Mouse (Mus musculus) heart, embryonic 12.5 days (tissue): ENCODE results near the gene Rnf222. TPM values are rescaled to one million over a fixed set of nuclear protein-coding genes. Genes with fewer than 3 reads are reported as not detected.
"Not testable (repeated sequence)": the region's sequence is repeated elsewhere in the genome, so short reads cannot be mapped to it uniquely, and the experiment has no call there.

ENCODE experiments used
- ATAC-seq: fragments of 200-750 bp; cut with Nextera tagmentation; 2 replicates; pipeline ENCODE4 v1.8.0; 2017; ENCODE audit warnings: moderate TSS enrichment, moderate library complexity; ENCODE audit not compliant: insufficient number of reproducible peaks, low FRiP score
- H3K27ac ChIP-seq: fragments of 300-500 bp; sonication (generic); 2 replicates; pipeline ENCODE4 v1.5.1; 2016; ENCODE audit warnings: mild to moderate bottlenecking, moderate library complexity; ENCODE audit not compliant: poor library complexity, severe bottlenecking
- H3K27me3 ChIP-seq: fragments of 300-500 bp; sonication (generic); replicated peaks from 2 replicates; pipeline ENCODE4 v1.6.1; 2016; ENCODE audit warnings: mild to moderate bottlenecking, moderate library complexity
- H3K36me3 ChIP-seq: fragments of 300-500 bp; sonication (generic); 2 replicates; pipeline ENCODE4 v1.6.1; 2016; ENCODE audit warnings: mild to moderate bottlenecking, moderate library complexity
- H3K4me1 ChIP-seq: fragments of 300-500 bp; sonication (generic); replicated peaks from 2 replicates; pipeline ENCODE4 v1.6.1; 2016; ENCODE audit warnings: mild to moderate bottlenecking
- H3K4me2 ChIP-seq: fragments of 300-500 bp; sonication (generic); 2 replicates; pipeline ENCODE4 v1.6.1; 2016; ENCODE audit warnings: mild to moderate bottlenecking, moderate library complexity
- H3K4me3 ChIP-seq: fragments of 300-500 bp; sonication (generic); 2 replicates; pipeline ENCODE4 v1.5.1; 2016; ENCODE audit warnings: mild to moderate bottlenecking
- H3K9ac ChIP-seq: fragments of 300-500 bp; sonication (generic); 2 replicates; pipeline ENCODE4 v1.6.1; 2016; ENCODE audit warnings: mild to moderate bottlenecking, moderate library complexity
- H3K9me3 ChIP-seq: fragments of 300-500 bp; sonication (generic); replicated peaks from 2 replicates; pipeline ENCODE4 v1.6.1; 2016; ENCODE audit warnings: mild to moderate bottlenecking, moderate library complexity
- WGBS: fragments of 180-500 bp; shearing (Covaris S2); methylation state at CpG from one replicate; pipeline ENCODE4 v1.1.7; 2016; 5-methylcytosine and 5-hydroxymethylcytosine counted together
- polyA plus RNA-seq: library from polyadenylated mRNA; unstranded; fragments of >200 nt; fragmentation: Nextera tagmentation; extraction: Ambion mirVana; gene quantifications from 2 replicates; pipeline ENCODE4 v1.2.1, GENCODE M21; 2016

Rnf222 gene
- polyA plus RNA-seq, 1 experiment from 2014 or later = 0.17 TPM

GRCm38 (mm10) chr11:68911531-68912177 lies 23.3 kb downstream of the Rnf222 start:
- H3K36me3 ChIP-seq = peaks cover 8% of the 10 kb centered on the region
- peaks cover 10% of the 10 kb centered on the region for H3K4me1 ChIP-seq
- H3K27me3 ChIP-seq = no peaks in the 10 kb centered on the region
- H3K9me3 ChIP-seq = peaks cover 5% of the 10 kb centered on the region; the same call in 1 of the 2 replicates
- H3K4me2 ChIP-seq = peak overlapping the region; percentile 5; the same call in 1 of the 2 replicates
- ATAC-seq = no peak
- no peak overlapping the region for H3K9ac ChIP-seq
- H3K27ac ChIP-seq = peak overlapping the region; percentile 68
- H3K4me3 ChIP-seq = no peak overlapping the region
- WGBS = 49% methylated on average over 14 of the region's 14 CpGs

- H3K9me3 ChIP-seq = peaks cover 5% of the 10 kb centered on the region; the same call in 1 of the 2 replicates
- WGBS = 86% methylated on average over 4 of the region's 4 CpGs
- H3K36me3 ChIP-seq = no peaks in the 10 kb centered on the region
- H3K4me1 ChIP-seq = no peaks in the 10 kb centered on the region
- no peak overlapping the region for H3K9ac ChIP-seq
- ATAC-seq = no peak
- no peak overlapping the region for H3K27ac ChIP-seq
- no peak overlapping the region for H3K4me2 ChIP-seq
- no peak overlapping the region for H3K4me3 ChIP-seq
- no peaks in the 10 kb centered on the region for H3K27me3 ChIP-seq
Observed at GRCm38 (mm10) chr11:68914566-68914965, 26.2 kb downstream of the Rnf222 start.

- H3K4me3 ChIP-seq = no peak overlapping the region
- no peaks in the 10 kb centered on the region for H3K4me1 ChIP-seq
- no peaks in the 10 kb centered on the region for H3K36me3 ChIP-seq
- WGBS = 54% methylated on average over 3 of the region's 3 CpGs
- no peak for ATAC-seq
- peaks cover 9% of the 10 kb centered on the region; the same call in 1 of the 2 replicates for H3K27me3 ChIP-seq
- H3K27ac ChIP-seq = no peak overlapping the region
- no peak overlapping the region for H3K9ac ChIP-seq
- no peak overlapping the region for H3K4me2 ChIP-seq
- H3K9me3 ChIP-seq = no peaks in the 10 kb centered on the region
Observed at GRCm38 (mm10) chr11:68923191-68923590, 34.8 kb downstream of the Rnf222 start.

- H3K4me1 ChIP-seq = no peaks in the 10 kb centered on the region
- no peak overlapping the region for H3K27ac ChIP-seq
- H3K27me3 ChIP-seq = peaks cover 9% of the 10 kb centered on the region; the same call in 1 of the 2 replicates
- ATAC-seq = no peak
- no peaks in the 10 kb centered on the region for H3K36me3 ChIP-seq
- H3K4me3 ChIP-seq = no peak overlapping the region
- no peaks in the 10 kb centered on the region for H3K9me3 ChIP-seq
- H3K9ac ChIP-seq = no peak overlapping the region
- 79% methylated on average over 2 of the region's 2 CpGs for WGBS
- no peak overlapping the region for H3K4me2 ChIP-seq
Observed at GRCm38 (mm10) chr11:68924749-68925148, 36.4 kb downstream of the Rnf222 start.

GRCm38 (mm10) chr11:68926981-68927380 lies 38.6 kb downstream of the Rnf222 start, which contains the start of gene Odf4:
Odf4 (minus strand) TSS chr11:68927081.
- Histone ChIP-seq H3K4me1 (no peaks in the 10 kb centered on the region), H3K9me3 (no peaks in the 10 kb centered on the region), H3K36me3 (no peaks in the 10 kb centered on the region), H3K4me2 (no peak within 1 kb of the TSS), H3K4me3 (no peak within 1 kb of the TSS), H3K9ac (no peak within 1 kb of the TSS), H3K27ac (no peak within 1 kb of the TSS), H3K27me3 (peaks cover 7% of the 10 kb centered on the region; the same call in 1 of the 2 replicates)
- ATAC-seq = no peak
- 65% methylated on average over 3 of the region's 3 CpGs for WGBS

GRCm38 (mm10) chr11:68929947-68930346 lies 41.6 kb downstream of the Rnf222 start:
- H3K9me3 ChIP-seq = no peaks in the 10 kb centered on the region
- H3K36me3 ChIP-seq = no peaks in the 10 kb centered on the region
- H3K4me3 ChIP-seq = no peak overlapping the region
- H3K27ac ChIP-seq = no peak overlapping the region
- no peak overlapping the region for H3K9ac ChIP-seq
- 74% methylated on average over 6 of the region's 6 CpGs for WGBS
- H3K4me2 ChIP-seq = no peak overlapping the region
- H3K4me1 ChIP-seq = no peaks in the 10 kb centered on the region
- ATAC-seq = no peak
- H3K27me3 ChIP-seq = 0 out of 2 replicates have a peak, but pooled peaks cover 3% of the 10 kb centered on the region

- Histone ChIP-seq H3K27me3 (no peaks in the 10 kb centered on the region), H3K4me1 (no peaks in the 10 kb centered on the region), H3K9me3 (no peaks in the 10 kb centered on the region), H3K4me2 (no peak overlapping the region), H3K4me3 (no peak overlapping the region), H3K9ac (no peak overlapping the region), H3K27ac (no peak overlapping the region), H3K36me3 (no peaks in the 10 kb centered on the region)
- no peak for ATAC-seq
- WGBS = 65% methylated on average over 5 of the region's 5 CpGs
Observed at GRCm38 (mm10) chr11:68933885-68934507, 45.6 kb downstream of the Rnf222 start.

- H3K4me1 ChIP-seq, H3K4me2 ChIP-seq, H3K9ac ChIP-seq, H3K4me3 ChIP-seq, H3K27ac ChIP-seq, H3K9me3 ChIP-seq, H3K27me3 ChIP-seq, ATAC-seq, H3K36me3 ChIP-seq: not testable (repeated sequence)
- WGBS = 82% methylated on average over 4 of the region's 4 CpGs
Observed at GRCm38 (mm10) chr11:68936951-68937350, 48.6 kb downstream of the Rnf222 start.

- Histone ChIP-seq H3K9me3 (no peaks in the 10 kb centered on the region), H3K4me1 (peaks cover 5% of the 10 kb centered on the region), H3K36me3 (peaks cover 1% of the 10 kb centered on the region; the same call in 1 of the 2 replicates), H3K27ac (peak overlapping the region; percentile 65), H3K4me2 (peak overlapping the region; percentile 73), H3K4me3 (peak overlapping the region; percentile 56), H3K9ac (peak overlapping the region; percentile 69), H3K27me3 (no peaks in the 10 kb centered on the region)
- ATAC-seq = peak; percentile 96
- 5% methylated on average over 16 of the region's 16 CpGs for WGBS
Observed at GRCm38 (mm10) chr11:68939451-68940304, 51.3 kb downstream of the Rnf222 start.

GRCm38 (mm10) chr11:68940516-68940915 lies 52.2 kb downstream of the Rnf222 start:
- no peaks in the 10 kb centered on the region for H3K9me3 ChIP-seq
- H3K9ac ChIP-seq = peak overlapping the region; percentile 69
- 70% methylated on average over 4 of the region's 4 CpGs for WGBS
- H3K27me3 ChIP-seq = no peaks in the 10 kb centered on the region
- ATAC-seq = no peak
- no peak overlapping the region for H3K27ac ChIP-seq
- H3K4me1 ChIP-seq = peaks cover 5% of the 10 kb centered on the region
- H3K36me3 ChIP-seq = peaks cover 4% of the 10 kb centered on the region; the same call in 1 of the 2 replicates
- peak overlapping the region; percentile 56 for H3K4me3 ChIP-seq
- peak overlapping the region; percentile 73 for H3K4me2 ChIP-seq

- Histone ChIP-seq H3K27me3 (no peaks in the 10 kb centered on the region), H3K4me2 (no peak overlapping the region), H3K36me3 (peaks cover 4% of the 10 kb centered on the region; the same call in 1 of the 2 replicates), H3K27ac (no peak overlapping the region), H3K9me3 (no peaks in the 10 kb centered on the region), H3K4me1 (peaks cover 18% of the 10 kb centered on the region), H3K4me3 (no peak overlapping the region), H3K9ac (no peak overlapping the region)
- WGBS = 80% methylated on average over 8 of the region's 8 CpGs
- no peak for ATAC-seq
Observed at GRCm38 (mm10) chr11:68942731-68943130, 54.4 kb downstream of the Rnf222 start.
